Mouse (Mus musculus) splenic B cell, adult 2 months (primary cell): Measurements from ENCODE around the gene Lpar4.

Experiments used
- DNase-seq: peaks from one replicate; pipeline ENCODE4 v3.0.0-alpha.2; 2011; ENCODE audit warnings: low read depth, low spot score
- H3K27me3 ChIP-seq: 2 replicates; pipeline ENCODE4 v1.6.1; 2012; ENCODE audit warnings: mild to moderate bottlenecking, low read length, moderate library complexity, mixed read lengths; ENCODE audit not compliant: control insufficient read depth, poor library complexity, insufficient read depth, severe bottlenecking
- H3K36me3 ChIP-seq: 2 replicates; pipeline ENCODE4 v1.6.1; 2012; ENCODE audit warnings: mild to moderate bottlenecking, low read length, moderate library complexity, mixed read lengths; ENCODE audit not compliant: control insufficient read depth, poor library complexity, insufficient read depth, severe bottlenecking

Lpar4 gene

GRCm38 (mm10) chrX:106920175-106920827, at the start of gene Lpar4:
Lpar4 (plus strand) TSS chrX:106920625.
- Histone ChIP-seq H3K27me3 (no peaks in the 10 kb centered on the region), H3K36me3 (no peaks in the 10 kb centered on the region)
- no peak for DNase-seq

GRCm38 (mm10) chrX:106871426-106871825, 49.0 kb upstream of the Lpar4 start:
- H3K27me3 ChIP-seq, result no peaks in the 10 kb centered on the region
- no peak for DNase-seq
- H3K36me3 ChIP-seq, result no peaks in the 10 kb centered on the region

GRCm38 (mm10) chrX:106871894-106872293, 48.5 kb upstream of the Lpar4 start:
- H3K27me3 ChIP-seq, result no peaks in the 10 kb centered on the region
- no peaks in the 10 kb centered on the region for H3K36me3 ChIP-seq
- no peak for DNase-seq

- no peaks in the 10 kb centered on the region for H3K27me3 ChIP-seq
- no peak for DNase-seq
Observed at GRCm38 (mm10) chrX:106872315-106872714, 48.1 kb upstream of the Lpar4 start.

GRCm38 (mm10) chrX:106897707-106898275, 22.6 kb upstream of the Lpar4 start:
- Histone ChIP-seq H3K36me3 (no peaks in the 10 kb centered on the region), H3K27me3 (no peaks in the 10 kb centered on the region)
- DNase-seq, result no peak

More at GRCm38 (mm10) chrX:106872315-106872714, 48.1 kb upstream of the Lpar4 start:
- H3K36me3 ChIP-seq, result no peaks in the 10 kb centered on the region

- H3K27me3 ChIP-seq, result no peaks in the 10 kb centered on the region
- no peaks in the 10 kb centered on the region for H3K36me3 ChIP-seq
- DNase-seq, result no peak
Observed at GRCm38 (mm10) chrX:106920828-106921619, 599 bp downstream of the Lpar4 start.

- no peak for DNase-seq
- Histone ChIP-seq H3K27me3 (no peaks in the 10 kb centered on the region), H3K36me3 (no peaks in the 10 kb centered on the region)
Observed at GRCm38 (mm10) chrX:106924572-106924971, 4.1 kb downstream of the Lpar4 start.

GRCm38 (mm10) chrX:106939326-106939725, 18.9 kb downstream of the Lpar4 start:
- DNase-seq, result no peak
- H3K36me3 ChIP-seq, result no peaks in the 10 kb centered on the region
- no peaks in the 10 kb centered on the region for H3K27me3 ChIP-seq

GRCm38 (mm10) chrX:106950558-106950957, 30.1 kb downstream of the Lpar4 start:
- no peaks in the 10 kb centered on the region for H3K36me3 ChIP-seq
- no peak for DNase-seq
- H3K27me3 ChIP-seq, result no peaks in the 10 kb centered on the region

GRCm38 (mm10) chrX:106951016-106951415, 30.6 kb downstream of the Lpar4 start:
- no peak for DNase-seq
- H3K27me3 ChIP-seq, result no peaks in the 10 kb centered on the region
- H3K36me3 ChIP-seq, result no peaks in the 10 kb centered on the region

- no peaks in the 10 kb centered on the region for H3K27me3 ChIP-seq
- no peaks in the 10 kb centered on the region for H3K36me3 ChIP-seq
- no peak for DNase-seq
Observed at GRCm38 (mm10) chrX:106953840-106954239, 33.4 kb downstream of the Lpar4 start.

- peak; percentile 0 for DNase-seq
- H3K27me3 ChIP-seq, result no peaks in the 10 kb centered on the region
- H3K36me3 ChIP-seq, result no peaks in the 10 kb centered on the region
Observed at GRCm38 (mm10) chrX:106962233-106962632, 41.8 kb downstream of the Lpar4 start.

- Histone ChIP-seq H3K36me3 (no peaks in the 10 kb centered on the region), H3K27me3 (no peaks in the 10 kb centered on the region)
- DNase-seq, result no peak
Observed at GRCm38 (mm10) chrX:106964326-106964725, 43.9 kb downstream of the Lpar4 start.
